Mouse (Mus musculus) forebrain, embryonic 15.5 days (tissue): ENCODE results near the gene Dera. TPM values are rescaled to one million over a fixed set of nuclear protein-coding genes. Genes with fewer than 3 reads are reported as not detected.
A peak's percentile ranks its signal among the peaks of the same experiment; 100 is the strongest.

Experiments
- ATAC-seq: fragments of 200-750 bp; cut with Nextera tagmentation; replicated peaks from 2 replicates; pipeline ENCODE4 v1.8.0; 2017; ENCODE audit warnings: mild to moderate bottlenecking, moderate TSS enrichment, moderate library complexity
- H3K27ac ChIP-seq: fragments of 300-500 bp; sonication (generic); replicated peaks from 2 replicates; pipeline ENCODE4 v1.5.1; 2015; ENCODE audit warnings: mild to moderate bottlenecking, inconsistent platforms
- H3K27me3 ChIP-seq: fragments of 300-500 bp; sonication (generic); 2 replicates; pipeline ENCODE4 v1.6.1; 2015; ENCODE audit warnings: inconsistent platforms
- H3K36me3 ChIP-seq: fragments of 300-500 bp; sonication (generic); 2 replicates; pipeline ENCODE4 v1.6.1; 2015; ENCODE audit warnings: mild to moderate bottlenecking, inconsistent platforms
- H3K4me1 ChIP-seq: fragments of 300-500 bp; sonication (generic); 2 replicates; pipeline ENCODE4 v1.6.1; 2015; ENCODE audit warnings: inconsistent platforms
- H3K4me2 ChIP-seq: fragments of 300-500 bp; sonication (generic); replicated peaks from 2 replicates; pipeline ENCODE4 v1.6.1; 2015; ENCODE audit warnings: mild to moderate bottlenecking, inconsistent platforms
- H3K4me3 ChIP-seq: fragments of 300-500 bp; sonication (generic); 2 replicates; pipeline ENCODE4 v1.5.1; 2015; ENCODE audit warnings: mild to moderate bottlenecking, inconsistent platforms
- H3K9ac ChIP-seq: fragments of 300-500 bp; sonication (generic); replicated peaks from 2 replicates; pipeline ENCODE4 v1.6.1; 2015; ENCODE audit warnings: mild to moderate bottlenecking, inconsistent platforms
- H3K9me3 ChIP-seq: fragments of 300-500 bp; sonication (generic); 2 replicates; pipeline ENCODE4 v1.6.1; 2016; ENCODE audit warnings: inconsistent platforms
- WGBS: fragments of 180-500 bp; shearing (Covaris S2); methylation state at CpG from one replicate; pipeline ENCODE4 v1.1.7; 2015; ENCODE audit warnings: mixed read lengths; 5-methylcytosine and 5-hydroxymethylcytosine counted together
- polyA plus RNA-seq: library from polyadenylated mRNA; unstranded; fragments of >200 nt; fragmentation: Nextera tagmentation; extraction: Ambion mirVana; gene quantifications from 2 replicates; pipeline ENCODE4 v1.2.1, GENCODE M21; 2015

The Dera gene
- polyA plus RNA-seq, 1 experiment from 2014 or later, result 11.1 TPM

- H3K4me3 ChIP-seq, result peak within 1 kb of the TSS; percentile 81
- peak; percentile 98 for ATAC-seq
- H3K36me3 ChIP-seq, result peaks cover 11% of the 10 kb centered on the region
- H3K27me3 ChIP-seq, result 0 out of 2 replicates have a peak, but pooled peaks cover 2% of the 10 kb centered on the region
- peak within 1 kb of the TSS; percentile 82 for H3K27ac ChIP-seq
- under 1% methylated on average over 78 of the region's 86 CpGs for WGBS
- peak within 1 kb of the TSS; percentile 69 for H3K4me2 ChIP-seq
- peak within 1 kb of the TSS; percentile 90 for H3K9ac ChIP-seq
- H3K9me3 ChIP-seq, result no peaks in the 10 kb centered on the region
- H3K4me1 ChIP-seq, result peaks cover 21% of the 10 kb centered on the region
Measured at GRCm38 (mm10) chr6:137734846-137735609, 19.3 kb upstream of the Dera start, which contains the start of gene Strap. Strap (plus strand) TSS chr6:137735078.

GRCm38 (mm10) chr6:137735671-137736238 is 18.6 kb upstream of the Dera start:
- H3K4me2 ChIP-seq, result peak overlapping the region; percentile 69
- peak overlapping the region; percentile 90 for H3K9ac ChIP-seq
- H3K9me3 ChIP-seq, result no peaks in the 10 kb centered on the region
- H3K36me3 ChIP-seq, result peaks cover 18% of the 10 kb centered on the region
- peak overlapping the region; percentile 82; the same call in 1 of the 2 replicates for H3K27ac ChIP-seq
- H3K27me3 ChIP-seq, result no peaks in the 10 kb centered on the region
- no peak for ATAC-seq
- peaks cover 21% of the 10 kb centered on the region for H3K4me1 ChIP-seq
- peak overlapping the region; percentile 81 for H3K4me3 ChIP-seq
- WGBS, result 8% methylated on average over 17 of the region's 17 CpGs

GRCm38 (mm10) chr6:137740972-137741371 is 13.4 kb upstream of the Dera start:
- no peaks in the 10 kb centered on the region for H3K27me3 ChIP-seq
- peaks cover 14% of the 10 kb centered on the region for H3K4me1 ChIP-seq
- ATAC-seq, result no peak
- no peak overlapping the region for H3K4me3 ChIP-seq
- H3K4me2 ChIP-seq, result no peak overlapping the region
- H3K9ac ChIP-seq, result no peak overlapping the region
- H3K36me3 ChIP-seq, result peaks cover 66% of the 10 kb centered on the region
- 98% methylated on average over 2 of the region's 2 CpGs for WGBS
- H3K27ac ChIP-seq, result no peak overlapping the region
- H3K9me3 ChIP-seq, result no peaks in the 10 kb centered on the region

GRCm38 (mm10) chr6:137744700-137745099 is 9.6 kb upstream of the Dera start:
- Histone ChIP-seq H3K4me2 (no peak overlapping the region), H3K36me3 (peaks cover 88% of the 10 kb centered on the region), H3K27me3 (no peaks in the 10 kb centered on the region), H3K27ac (no peak overlapping the region), H3K9ac (no peak overlapping the region), H3K4me1 (no peaks in the 10 kb centered on the region), H3K4me3 (no peak overlapping the region), H3K9me3 (no peaks in the 10 kb centered on the region)
- WGBS, result 93% methylated on average over 4 of the region's 4 CpGs
- no peak for ATAC-seq

- no peaks in the 10 kb centered on the region for H3K9me3 ChIP-seq
- H3K27me3 ChIP-seq, result no peaks in the 10 kb centered on the region
- H3K9ac ChIP-seq, result no peak overlapping the region
- no peak overlapping the region for H3K4me2 ChIP-seq
- H3K4me1 ChIP-seq, result no peaks in the 10 kb centered on the region
- ATAC-seq, result 0 out of 2 replicates have a peak, but pooled peaks have one; percentile 29
- H3K36me3 ChIP-seq, result peaks cover 83% of the 10 kb centered on the region
- no peak overlapping the region for H3K4me3 ChIP-seq
- WGBS, result 72% methylated on average over 5 of the region's 5 CpGs
- H3K27ac ChIP-seq, result no peak overlapping the region
Measured at GRCm38 (mm10) chr6:137747174-137747928, 7.0 kb upstream of the Dera start.

GRCm38 (mm10) chr6:137751551-137752274 is 2.6 kb upstream of the Dera start:
- peaks cover 11% of the 10 kb centered on the region for H3K4me1 ChIP-seq
- no peak overlapping the region for H3K4me2 ChIP-seq
- H3K9me3 ChIP-seq, result no peaks in the 10 kb centered on the region
- H3K27ac ChIP-seq, result no peak overlapping the region
- no peak overlapping the region for H3K4me3 ChIP-seq
- H3K27me3 ChIP-seq, result no peaks in the 10 kb centered on the region
- no peak overlapping the region for H3K9ac ChIP-seq
- ATAC-seq, result no peak
- peaks cover 53% of the 10 kb centered on the region for H3K36me3 ChIP-seq
- 91% methylated on average over 10 of the region's 10 CpGs for WGBS

- no peak overlapping the region for H3K27ac ChIP-seq
- H3K4me1 ChIP-seq, result peaks cover 11% of the 10 kb centered on the region
- H3K27me3 ChIP-seq, result no peaks in the 10 kb centered on the region
- peaks cover 50% of the 10 kb centered on the region for H3K36me3 ChIP-seq
- WGBS, result 88% methylated on average over 4 of the region's 4 CpGs
- H3K4me3 ChIP-seq, result no peak overlapping the region
- no peak overlapping the region for H3K4me2 ChIP-seq
- no peaks in the 10 kb centered on the region for H3K9me3 ChIP-seq
- H3K9ac ChIP-seq, result no peak overlapping the region
- ATAC-seq, result no peak
Measured at GRCm38 (mm10) chr6:137752275-137752655, 2.1 kb upstream of the Dera start.

GRCm38 (mm10) chr6:137754857-137755232 is 499 bp downstream of the Dera start:
- Histone ChIP-seq H3K36me3 (peaks cover 26% of the 10 kb centered on the region), H3K9ac (peak overlapping the region; percentile 53; the same call in 1 of the 2 replicates), H3K27me3 (no peaks in the 10 kb centered on the region), H3K4me2 (peak overlapping the region; percentile 74), H3K27ac (no peak overlapping the region), H3K9me3 (no peaks in the 10 kb centered on the region), H3K4me1 (peaks cover 11% of the 10 kb centered on the region), H3K4me3 (peak overlapping the region; percentile 50)
- ATAC-seq, result no peak
- 3% methylated on average over 8 of the region's 8 CpGs for WGBS

- Histone ChIP-seq H3K27ac (no peak overlapping the region), H3K36me3 (peaks cover 15% of the 10 kb centered on the region), H3K9ac (no peak overlapping the region), H3K4me3 (no peak overlapping the region), H3K9me3 (no peaks in the 10 kb centered on the region), H3K4me2 (no peak overlapping the region), H3K27me3 (no peaks in the 10 kb centered on the region), H3K4me1 (peaks cover 11% of the 10 kb centered on the region)
- 69% methylated on average over 5 of the region's 5 CpGs for WGBS
- no peak for ATAC-seq
Measured at GRCm38 (mm10) chr6:137756310-137756709, 2.0 kb downstream of the Dera start.

- Histone ChIP-seq H3K4me2 (no peak overlapping the region), H3K9me3 (no peaks in the 10 kb centered on the region), H3K36me3 (0 out of 2 replicates have a peak, but pooled peaks cover 3% of the 10 kb centered on the region), H3K4me3 (no peak overlapping the region), H3K4me1 (peaks cover 11% of the 10 kb centered on the region), H3K9ac (no peak overlapping the region), H3K27ac (no peak overlapping the region), H3K27me3 (no peaks in the 10 kb centered on the region)
- WGBS, result 92% methylated on average over 1 of the region's 1 CpGs
- no peak for ATAC-seq
Measured at GRCm38 (mm10) chr6:137757891-137758290, 3.5 kb downstream of the Dera start.

- ATAC-seq, result no peak; the same call in 1 of the 2 replicates
- WGBS, result 54% methylated on average over 8 of the region's 8 CpGs
Measured at GRCm38 (mm10) chr6:137759681-137760080, 5.3 kb downstream of the Dera start.

More at GRCm38 (mm10) chr6:137759681-137760080, 5.3 kb downstream of the Dera start:
- Histone ChIP-seq H3K4me1 (peaks cover 5% of the 10 kb centered on the region), H3K4me3 (no peak overlapping the region), H3K27me3 (no peaks in the 10 kb centered on the region), H3K4me2 (no peak overlapping the region), H3K9me3 (no peaks in the 10 kb centered on the region), H3K9ac (no peak overlapping the region), H3K27ac (no peak overlapping the region), H3K36me3 (no peaks in the 10 kb centered on the region)
